8 mouse cellular contexts compared by ENCODE assay signal in genomic region chr7:25077414-25077755, GRCm38 (mm10). TPM values are rescaled to one million over a fixed set of nuclear protein-coding genes. Genes with fewer than 3 reads are reported as not detected.
DNase-seq lines count a peak whose midpoint lies in the region; ATAC-seq and TF ChIP-seq lines count a peak whose summit lies in the region.

No protein-coding gene starts in this region.

- no peak for DNase-seq in lung, postnatal 0 days (ENCODE audit: low spot score)
- no peak for DNase-seq in lung, postnatal 10 days
- DNase-seq in gastrocnemius, adult 18-20 months (ENCODE audit: low spot score) = no peak
- DNase-seq in layer of hippocampus, adult 9-10 months (ENCODE audit: low spot score) = no peak
- no peak for DNase-seq in adrenal gland, adult 2 months

- H3K9me3 ChIP-seq in lung, postnatal 0 days (ENCODE audit: low read length) = no peaks in the 10 kb centered on the region
- H3K9me3 ChIP-seq in embryonic facial prominence, embryonic 15.5 days (replicated peaks) = no peaks in the 10 kb centered on the region
- no peaks in the 10 kb centered on the region for H3K9me3 ChIP-seq in intestine, postnatal 0 days (ENCODE audit: control insufficient read depth)
- H3K9me3 ChIP-seq in neural tube, embryonic 15.5 days (replicated peaks) = no peaks in the 10 kb centered on the region

- peak overlapping the region; percentile 90 for H3K27ac ChIP-seq in lung, postnatal 0 days (ENCODE audit: low read length)
- peak overlapping the region; percentile 96 for H3K27ac ChIP-seq in embryonic facial prominence, embryonic 15.5 days (replicated peaks)
- H3K27ac ChIP-seq in intestine, postnatal 0 days (ENCODE audit: low read depth, low read length) = peak overlapping the region; percentile 81
- H3K27ac ChIP-seq in neural tube, embryonic 15.5 days (replicated peaks) = peak overlapping the region; percentile 88

- peak overlapping the region; percentile 76 for H3K4me2 ChIP-seq in lung, postnatal 0 days (replicated peaks; ENCODE audit: low read depth, low read length)
- H3K4me2 ChIP-seq in embryonic facial prominence, embryonic 15.5 days (replicated peaks) = peak overlapping the region; percentile 66
- peak overlapping the region; percentile 68 for H3K4me2 ChIP-seq in intestine, postnatal 0 days (replicated peaks; ENCODE audit: low read depth)
- H3K4me2 ChIP-seq in neural tube, embryonic 15.5 days = peak overlapping the region; percentile 72

- no peak for ATAC-seq in lung, postnatal 0 days
- peak; percentile 36 for ATAC-seq in embryonic facial prominence, embryonic 15.5 days (ENCODE audit: insufficient number of reproducible peaks, low FRiP score, low TSS enrichment, low read depth)
- no peak for ATAC-seq in intestine, postnatal 0 days
- ATAC-seq in neural tube, embryonic 15.5 days (ENCODE audit: low FRiP score) = peak; percentile 27; the same call in 1 of the 2 replicates

- no peaks in the 10 kb centered on the region for H3K27me3 ChIP-seq in lung, postnatal 0 days (replicated peaks; ENCODE audit: insufficient read depth, low read length)
- H3K27me3 ChIP-seq in embryonic facial prominence, embryonic 15.5 days = no peaks in the 10 kb centered on the region
- H3K27me3 ChIP-seq in intestine, postnatal 0 days (replicated peaks; ENCODE audit: control insufficient read depth, insufficient read depth, low read length) = no peaks in the 10 kb centered on the region
- H3K27me3 ChIP-seq in neural tube, embryonic 15.5 days (replicated peaks) = no peaks in the 10 kb centered on the region

- peak overlapping the region; percentile 92 for H3K9ac ChIP-seq in lung, postnatal 0 days (replicated peaks; ENCODE audit: low read depth)
- H3K9ac ChIP-seq in embryonic facial prominence, embryonic 15.5 days = peak overlapping the region; percentile 95
- peak overlapping the region; percentile 77 for H3K9ac ChIP-seq in intestine, postnatal 0 days (ENCODE audit: low read depth, low read length)
- H3K9ac ChIP-seq in neural tube, embryonic 15.5 days (replicated peaks) = peak overlapping the region; percentile 72

- H3K4me1 ChIP-seq in lung, postnatal 0 days (ENCODE audit: insufficient read depth, low read depth, low read length) = peaks cover 12% of the 10 kb centered on the region; the same call in 1 of the 2 replicates
- H3K4me1 ChIP-seq in embryonic facial prominence, embryonic 15.5 days = peaks cover 31% of the 10 kb centered on the region
- H3K4me1 ChIP-seq in intestine, postnatal 0 days (replicated peaks; ENCODE audit: control insufficient read depth, insufficient read depth, low read length) = peaks cover 14% of the 10 kb centered on the region
- H3K4me1 ChIP-seq in neural tube, embryonic 15.5 days = peaks cover 41% of the 10 kb centered on the region

- 1% methylated on average over 29 of the region's 33 CpGs for WGBS in lung, postnatal 0 days
- WGBS in embryonic facial prominence, embryonic 15.5 days = under 1% methylated on average over 33 of the region's 33 CpGs
- WGBS in intestine, postnatal 0 days = 1% methylated on average over 33 of the region's 33 CpGs
- under 1% methylated on average over 33 of the region's 33 CpGs for WGBS in neural tube, embryonic 15.5 days

- peak overlapping the region; percentile 96 for H3K4me3 ChIP-seq in lung, postnatal 0 days (ENCODE audit: low read depth, low read length)
- H3K4me3 ChIP-seq in embryonic facial prominence, embryonic 15.5 days (replicated peaks) = peak overlapping the region; percentile 90
- H3K4me3 ChIP-seq in intestine, postnatal 0 days (ENCODE audit: low read depth, low read length) = peak overlapping the region; percentile 61
- H3K4me3 ChIP-seq in neural tube, embryonic 15.5 days (replicated peaks) = peak overlapping the region; percentile 55

- no peak for TF ChIP-seq EP300 in lung, postnatal 0 days (IDR thresholded peaks at IDR 0.05)

- H3K36me3 ChIP-seq in lung, postnatal 0 days (ENCODE audit: insufficient read depth, low read length) = peaks cover 14% of the 10 kb centered on the region
- peaks cover 32% of the 10 kb centered on the region for H3K36me3 ChIP-seq in embryonic facial prominence, embryonic 15.5 days
- peaks cover 29% of the 10 kb centered on the region for H3K36me3 ChIP-seq in intestine, postnatal 0 days (ENCODE audit: control insufficient read depth, insufficient read depth)
- peaks cover 28% of the 10 kb centered on the region for H3K36me3 ChIP-seq in neural tube, embryonic 15.5 days

- no peak for TF ChIP-seq CTCF in lung, postnatal 0 days (IDR thresholded peaks at IDR 0.05)
- TF ChIP-seq CTCF in intestine, postnatal 0 days (IDR thresholded peaks at IDR 0.05; ENCODE audit: low read depth) = no peak

RNA-seq across cellular contexts. Expression of gene Zfp574, which starts 5.0 kb away (rescaled TPM):
- polyA plus RNA-seq in lung, postnatal 0 days (2015; fragmentation: Nextera tagmentation; extraction: Ambion mirVana) = 19.8 and 20.1 TPM in 2 replicates
- polyA plus RNA-seq in embryonic facial prominence, embryonic 15.5 days (2015; fragmentation: Nextera tagmentation; extraction: Ambion mirVana) = 31.7 and 35.8 TPM in 2 replicates
- 11.6 and 12.1 TPM in 2 replicates for polyA plus RNA-seq in intestine, postnatal 0 days (2015; fragmentation: Nextera tagmentation; extraction: Ambion mirVana)
- polyA plus RNA-seq in neural tube, embryonic 15.5 days (2015; fragmentation: Nextera tagmentation; extraction: Ambion mirVana) = 31.6 TPM in 2 replicates
- total RNA-seq in gastrocnemius, adult 18-20 months (2021) = 1 to 10 TPM; 7.5 to 7.7 TPM
- total RNA-seq in adrenal gland, adult 2 months (2021) = 10 to 100 TPM; 21.3 to 21.9 TPM
- polyA plus RNA-seq in adrenal gland, adult 2 months (2012; rRNA removed) = 60.8 and 61.2 TPM in 2 replicates

RNA-seq across cellular contexts. Expression of gene Grik5, which starts 5.2 kb away (rescaled TPM):
- 1.9 and 2.9 TPM in 2 replicates for polyA plus RNA-seq in lung, postnatal 0 days (2015; fragmentation: Nextera tagmentation; extraction: Ambion mirVana)
- 6.0 and 6.7 TPM in 2 replicates for polyA plus RNA-seq in embryonic facial prominence, embryonic 15.5 days (2015; fragmentation: Nextera tagmentation; extraction: Ambion mirVana)
- 1.3 TPM in 2 replicates for polyA plus RNA-seq in intestine, postnatal 0 days (2015; fragmentation: Nextera tagmentation; extraction: Ambion mirVana)
- polyA plus RNA-seq in neural tube, embryonic 15.5 days (2015; fragmentation: Nextera tagmentation; extraction: Ambion mirVana) = 14.9 and 17.8 TPM in 2 replicates
- total RNA-seq in gastrocnemius, adult 18-20 months (2021) = 1 to 10 TPM; 1.7 to 2.7 TPM
- total RNA-seq in adrenal gland, adult 2 months (2021) = 10 to 100 TPM; 14.5 to 18.5 TPM
- polyA plus RNA-seq in adrenal gland, adult 2 months (2012; rRNA removed) = 54.9 and 71.3 TPM in 2 replicates

Comparison
In these comparisons a context has a peak if more than half of its experiments do, and no peak if none do; other contexts are left out.
1. ATAC-seq: peak in embryonic facial prominence, embryonic 15.5 days (single experiment) and neural tube, embryonic 15.5 days (single experiment); none in lung, postnatal 0 days (single experiment) and intestine, postnatal 0 days (single experiment).
2. Peak in every context shown above with its lines, with median percentiles within 50 percentile points of each other: H3K27ac ChIP-seq, H3K4me2 ChIP-seq, H3K4me3 ChIP-seq and H3K9ac ChIP-seq.